Mouse (Mus musculus): ENCODE results near the gene Cpt1c. TPM values are rescaled to one million over a fixed set of nuclear protein-coding genes. Genes with fewer than 3 reads are reported as not detected.

The Cpt1c gene
- polyA plus RNA-seq, 1 experiment: 102 TPM

DNA sequence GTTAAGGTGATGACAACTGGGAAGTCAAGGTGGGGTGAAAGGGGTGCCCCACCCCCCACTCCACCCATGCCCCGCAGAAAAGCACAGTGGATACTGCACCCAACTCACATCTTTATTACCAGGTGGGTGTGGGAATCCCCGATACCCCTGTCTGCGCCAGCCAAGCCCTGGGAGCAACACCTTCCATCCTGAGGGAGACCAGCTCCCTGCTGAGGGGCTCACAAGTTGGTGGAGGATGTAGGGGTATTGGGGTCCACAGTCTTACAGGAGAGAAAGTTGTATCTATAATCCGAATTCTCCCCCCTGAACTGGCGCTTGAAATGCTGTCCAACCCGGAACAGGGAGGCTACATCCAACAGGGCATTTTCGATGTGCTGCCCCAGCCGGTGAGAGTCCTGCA is 15.4 kb downstream of the Cpt1c start:
- TF ChIP-seq POLR2A (IDR thresholded peaks at IDR 0.05; ENCODE audit: borderline replicate concordance, extremely low read depth, insufficient read depth, insufficient read length, poor library complexity, severe bottlenecking) (no peak), CTCF (IDR thresholded peaks at IDR 0.05; ENCODE audit: borderline replicate concordance, extremely low read depth, insufficient read depth, insufficient read length) (no peak)
- DNase-seq (ENCODE audit: low read depth): no peak

DNA sequence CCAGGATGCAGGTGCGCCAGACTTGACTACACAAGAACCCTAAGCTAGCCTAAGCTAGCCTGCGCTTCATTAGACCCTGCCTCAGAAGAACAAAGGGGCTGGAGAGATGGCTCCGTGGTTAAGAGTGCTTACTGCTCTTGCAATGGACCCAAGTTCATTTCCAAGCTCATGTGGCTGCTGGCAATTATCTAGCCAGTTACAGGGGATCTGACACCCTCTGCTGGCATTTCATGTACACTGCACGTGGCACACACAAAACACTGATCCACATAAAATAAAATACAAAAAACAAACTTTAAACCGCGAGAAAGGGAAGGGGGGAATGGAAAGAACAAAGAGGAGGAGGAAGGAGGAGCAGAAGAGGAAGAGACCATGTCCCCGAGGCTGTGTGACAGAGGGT is 16.4 kb downstream of the Cpt1c start:
- no peak for TF ChIP-seq POLR2A (IDR thresholded peaks at IDR 0.05; ENCODE audit: borderline replicate concordance, extremely low read depth, insufficient read depth, insufficient read length, poor library complexity, severe bottlenecking)
- TF ChIP-seq CTCF (IDR thresholded peaks at IDR 0.05; ENCODE audit: borderline replicate concordance, extremely low read depth, insufficient read depth, insufficient read length): peak; percentile 61; the same call in 1 of the 2 replicates
- DNase-seq (ENCODE audit: low read depth): peak; percentile 72

DNA sequence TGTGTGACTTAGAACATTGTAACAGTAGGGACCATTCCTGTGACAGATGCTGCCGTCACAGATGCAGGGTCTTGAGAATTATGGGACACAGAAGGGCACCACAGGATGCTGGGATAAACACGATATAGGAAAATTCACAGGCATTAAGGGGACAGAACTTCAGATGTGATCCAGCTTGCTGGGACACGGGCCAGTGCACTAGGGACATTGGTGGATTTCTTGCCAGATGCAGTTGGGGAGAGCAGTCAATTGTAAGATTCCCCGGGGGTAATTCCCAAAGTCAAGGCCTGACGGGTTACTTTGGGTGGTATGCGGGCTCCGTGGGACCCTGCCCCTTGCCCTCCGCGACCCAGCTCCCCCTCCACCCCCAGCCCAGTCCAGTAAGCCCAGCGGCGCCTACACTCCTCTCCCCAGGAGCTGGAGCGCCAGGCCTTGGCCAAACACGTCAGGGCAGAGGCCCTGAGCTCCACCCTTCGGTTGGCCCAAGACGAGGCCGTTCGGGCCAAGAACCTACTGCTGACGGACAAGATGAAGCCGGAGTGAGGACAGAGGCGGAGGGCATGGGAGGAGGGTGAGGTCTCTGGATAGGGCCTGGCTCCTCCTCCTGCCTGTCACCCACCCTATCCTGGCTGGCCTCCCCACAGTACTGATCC is 17.3 kb downstream of the Cpt1c start:
- no peak for TF ChIP-seq POLR2A (IDR thresholded peaks at IDR 0.05; ENCODE audit: borderline replicate concordance, extremely low read depth, insufficient read depth, insufficient read length, poor library complexity, severe bottlenecking)
- no peak for TF ChIP-seq CTCF (IDR thresholded peaks at IDR 0.05; ENCODE audit: borderline replicate concordance, extremely low read depth, insufficient read depth, insufficient read length)
- DNase-seq (ENCODE audit: low read depth): no peak

DNA sequence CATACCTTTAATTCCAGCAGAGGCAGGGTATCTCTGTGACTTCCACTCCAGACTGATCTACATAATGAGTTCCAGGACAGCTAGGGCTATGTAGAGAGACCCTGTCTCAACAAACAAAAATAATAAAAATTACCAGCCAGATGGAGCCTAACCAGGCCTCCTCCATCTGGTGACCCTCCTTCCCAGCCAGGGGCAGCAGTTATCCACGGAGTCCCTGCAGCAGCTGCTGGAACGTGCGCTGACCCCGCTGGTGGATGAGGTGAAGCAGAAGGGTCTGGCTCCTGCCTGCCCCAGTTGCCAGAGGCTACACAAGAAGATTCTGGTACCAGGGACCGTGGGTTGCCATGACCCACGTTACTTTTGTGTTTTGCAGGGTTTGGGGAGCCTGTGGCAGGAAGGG is 18.4 kb downstream of the Cpt1c start:
- DNase-seq (ENCODE audit: low read depth): no peak
- TF ChIP-seq POLR2A (IDR thresholded peaks at IDR 0.05; ENCODE audit: borderline replicate concordance, extremely low read depth, insufficient read depth, insufficient read length, poor library complexity, severe bottlenecking) (no peak), CTCF (IDR thresholded peaks at IDR 0.05; ENCODE audit: borderline replicate concordance, extremely low read depth, insufficient read depth, insufficient read length) (no peak)

- peak; percentile 45 for DNase-seq (ENCODE audit: low read depth)
Measured at GRCm38 (mm10) chr7:44955628-44956027, 19.0 kb downstream of the Cpt1c start.

DNA sequence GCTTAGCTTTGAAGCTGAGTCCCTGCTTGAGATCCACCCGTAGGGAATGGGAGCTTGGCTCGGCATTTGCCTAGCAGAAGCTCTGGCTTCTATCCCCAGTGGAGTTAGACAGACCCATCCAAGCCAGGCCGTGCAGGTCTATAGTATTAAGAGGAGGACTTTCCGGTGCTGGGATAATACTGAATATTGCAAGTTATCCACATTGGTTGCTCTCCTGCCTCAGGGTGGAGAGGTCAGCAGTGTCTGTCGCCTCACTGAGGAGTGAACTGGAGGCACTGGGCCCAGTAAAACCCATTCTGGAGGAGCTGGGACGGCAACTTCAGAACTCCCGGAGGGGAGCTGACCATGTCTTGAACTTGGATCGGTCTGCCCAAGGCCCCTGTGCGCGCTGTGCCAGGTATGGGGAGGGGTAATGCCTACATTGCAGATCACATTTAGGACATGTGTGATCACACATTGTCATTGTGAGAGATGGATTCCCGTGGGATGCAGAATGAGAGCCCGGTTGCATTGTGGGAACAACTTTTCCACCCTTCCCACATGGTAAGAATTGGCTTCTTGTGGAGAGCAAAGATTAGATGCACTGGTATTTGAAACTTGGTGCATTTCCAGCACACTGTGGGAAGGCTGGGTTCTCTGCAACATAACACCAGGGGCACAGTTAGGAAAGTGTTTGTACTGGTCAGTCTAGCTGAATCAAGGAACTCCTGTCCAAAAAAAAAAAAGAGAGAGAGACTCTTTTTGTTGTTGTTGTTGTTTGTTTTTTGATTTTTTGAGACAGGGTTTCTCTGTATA is 20.4 kb downstream of the Cpt1c start:
- no peak for TF ChIP-seq POLR2A (IDR thresholded peaks at IDR 0.05; ENCODE audit: borderline replicate concordance, extremely low read depth, insufficient read depth, insufficient read length, poor library complexity, severe bottlenecking)
- DNase-seq (ENCODE audit: low read depth): no peak

More at GRCm38 (mm10) chr7:44955628-44956027, 19.0 kb downstream of the Cpt1c start:
- TF ChIP-seq CTCF (IDR thresholded peaks at IDR 0.05; ENCODE audit: borderline replicate concordance, extremely low read depth, insufficient read depth, insufficient read length) (peak; percentile 47; the same call in 1 of the 2 replicates), POLR2A (IDR thresholded peaks at IDR 0.05; ENCODE audit: borderline replicate concordance, extremely low read depth, insufficient read depth, insufficient read length, poor library complexity, severe bottlenecking) (no peak)

DNA sequence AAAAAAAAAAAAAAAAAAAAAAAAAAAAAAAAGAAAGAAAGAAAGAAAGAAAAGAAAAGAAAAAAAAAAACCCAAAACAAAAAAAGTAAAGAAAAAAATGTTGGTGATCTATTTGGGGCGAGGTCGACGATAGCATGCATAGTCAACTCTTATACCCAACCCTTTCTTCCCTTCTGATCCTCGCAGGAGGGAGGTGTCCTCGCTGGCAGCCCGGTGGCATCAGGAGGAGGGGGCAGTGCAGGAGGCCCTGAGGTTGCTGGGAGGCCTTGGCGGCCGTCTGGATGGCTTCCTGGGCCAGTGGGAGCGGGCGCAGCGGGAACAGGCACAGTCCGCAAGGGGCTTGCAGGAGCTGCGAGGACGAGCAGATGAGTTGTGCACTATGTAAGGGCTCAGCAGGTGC is 21.1 kb downstream of the Cpt1c start:
- TF ChIP-seq POLR2A (IDR thresholded peaks at IDR 0.05; ENCODE audit: borderline replicate concordance, extremely low read depth, insufficient read depth, insufficient read length, poor library complexity, severe bottlenecking) (no peak), CTCF (IDR thresholded peaks at IDR 0.05; ENCODE audit: borderline replicate concordance, extremely low read depth, insufficient read depth, insufficient read length) (no peak)
- no peak for DNase-seq (ENCODE audit: low read depth)

GRCm38 (mm10) chr7:44952611-44953306 is 21.9 kb downstream of the Cpt1c start:
- TF ChIP-seq CTCF (IDR thresholded peaks at IDR 0.05; ENCODE audit: borderline replicate concordance, extremely low read depth, insufficient read depth, insufficient read length) (no peak), POLR2A (IDR thresholded peaks at IDR 0.05; ENCODE audit: borderline replicate concordance, extremely low read depth, insufficient read depth, insufficient read length, poor library complexity, severe bottlenecking) (0 out of 2 replicates have a peak, but pooled peaks have one; percentile 8)
- DNase-seq (ENCODE audit: low read depth): peak; percentile 95

DNA sequence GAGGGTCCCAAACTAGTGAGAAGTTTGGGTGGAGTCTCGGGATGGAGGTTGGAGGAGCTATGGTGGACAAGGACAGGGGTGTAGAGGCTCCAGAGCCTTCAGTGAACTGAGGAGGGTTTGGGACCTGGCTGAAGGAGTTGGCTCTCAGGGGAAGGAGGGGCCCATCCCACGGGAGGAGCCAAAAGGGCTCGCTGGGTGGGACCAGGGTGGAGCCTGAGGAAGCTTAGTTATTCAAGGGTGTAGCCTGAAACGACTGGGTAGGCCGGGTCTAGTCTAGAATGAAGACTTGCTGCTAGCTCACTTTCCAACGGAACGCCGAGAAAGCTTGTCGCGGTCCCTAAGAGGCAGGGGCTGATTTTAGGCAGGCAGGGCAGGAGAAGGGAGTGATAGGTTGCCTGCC is 22.7 kb downstream of the Cpt1c start:
- no peak for TF ChIP-seq CTCF (IDR thresholded peaks at IDR 0.05; ENCODE audit: borderline replicate concordance, extremely low read depth, insufficient read depth, insufficient read length)
- no peak for TF ChIP-seq POLR2A (IDR thresholded peaks at IDR 0.05; ENCODE audit: borderline replicate concordance, extremely low read depth, insufficient read depth, insufficient read length, poor library complexity, severe bottlenecking)
- DNase-seq (ENCODE audit: low read depth): peak; percentile 59

DNA sequence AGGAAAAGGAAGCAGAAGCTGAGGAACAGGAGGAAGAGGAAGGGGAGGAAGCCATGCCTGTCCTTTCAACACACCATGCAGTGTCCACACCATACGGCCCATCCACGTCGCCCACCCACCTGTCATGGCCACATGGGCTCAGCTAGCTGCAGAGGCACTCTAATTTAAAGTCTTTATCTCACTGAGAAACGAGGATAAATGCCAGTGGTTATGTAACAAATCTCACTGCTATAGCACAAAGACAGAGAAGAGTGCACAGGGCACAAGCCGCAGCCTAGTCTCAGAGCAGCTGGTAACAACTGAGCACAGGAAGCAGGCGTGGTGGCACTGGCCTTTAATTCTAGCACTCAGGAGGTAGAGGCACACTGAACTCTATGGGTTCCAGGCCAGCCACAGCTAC is 24.7 kb downstream of the Cpt1c start:
- no peak for DNase-seq (ENCODE audit: low read depth)
- no peak for TF ChIP-seq CTCF (IDR thresholded peaks at IDR 0.05; ENCODE audit: borderline replicate concordance, extremely low read depth, insufficient read depth, insufficient read length)
- TF ChIP-seq POLR2A (IDR thresholded peaks at IDR 0.05; ENCODE audit: borderline replicate concordance, extremely low read depth, insufficient read depth, insufficient read length, poor library complexity, severe bottlenecking): no peak

- TF ChIP-seq POLR2A (IDR thresholded peaks at IDR 0.05; ENCODE audit: borderline replicate concordance, extremely low read depth, insufficient read depth, insufficient read length, poor library complexity, severe bottlenecking) (no peak), CTCF (IDR thresholded peaks at IDR 0.05; ENCODE audit: borderline replicate concordance, extremely low read depth, insufficient read depth, insufficient read length) (no peak)
- DNase-seq (ENCODE audit: low read depth): no peak
Measured at GRCm38 (mm10) chr7:44942904-44943303, 31.7 kb downstream of the Cpt1c start, which contains the start of gene Tsks. Tsks (plus strand) TSS chr7:44943204.
